Mouse (Mus musculus): ENCODE data around the gene Fam167b.

Gene Fam167b

DNA sequence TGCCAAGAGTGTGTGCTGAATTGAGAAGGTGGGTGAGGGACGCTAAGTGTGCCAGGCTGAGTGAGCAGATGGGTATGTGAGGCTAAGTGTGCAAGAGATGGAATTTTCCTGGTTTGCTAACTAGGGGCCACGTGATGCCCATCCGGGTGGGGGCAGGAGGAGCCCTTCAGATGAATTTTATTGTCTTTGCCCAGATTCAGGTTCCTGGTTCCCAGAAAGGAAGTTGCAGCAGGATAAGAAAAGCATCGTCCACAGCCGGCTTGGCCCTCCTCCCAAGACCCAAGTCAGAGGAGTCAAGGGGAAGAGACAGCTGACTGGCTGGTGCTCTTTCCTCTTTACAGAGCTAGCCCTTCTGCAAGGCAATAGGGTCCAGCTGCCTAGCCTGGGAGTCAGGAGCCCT, at the start of gene Fam167b:
TSS of gene Fam167b (minus strand) at position 84 of the 400 bp plus-strand sequence.
- no peak for DNase-seq (ENCODE audit: low read depth, low spot score)

DNA sequence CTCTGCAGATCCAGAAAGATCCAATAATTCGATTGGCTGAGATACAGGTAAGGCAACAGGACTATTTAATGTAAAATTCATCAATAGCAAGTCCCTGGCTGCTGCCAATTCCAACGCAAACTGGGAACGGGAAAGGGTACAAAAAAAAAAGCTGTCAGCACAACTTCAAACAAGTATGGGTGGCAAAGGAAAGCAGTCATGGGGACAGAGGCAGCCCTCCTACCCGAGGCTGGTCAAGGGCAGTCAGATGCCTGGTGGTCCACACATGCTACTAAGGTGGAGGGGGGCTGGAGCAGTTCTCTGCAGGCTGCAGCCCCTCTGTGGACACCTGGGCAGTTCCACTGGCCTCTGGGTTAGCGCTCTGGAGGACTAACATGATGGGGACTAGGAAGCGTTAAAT, 47.7 kb upstream of the Fam167b start:
- no peak for DNase-seq (ENCODE audit: low read depth, low spot score)

- no peak for DNase-seq (ENCODE audit: low read depth, low spot score)
Observed at GRCm38 (mm10) chr4:129625496-129625895, 47.1 kb upstream of the Fam167b start.

DNA sequence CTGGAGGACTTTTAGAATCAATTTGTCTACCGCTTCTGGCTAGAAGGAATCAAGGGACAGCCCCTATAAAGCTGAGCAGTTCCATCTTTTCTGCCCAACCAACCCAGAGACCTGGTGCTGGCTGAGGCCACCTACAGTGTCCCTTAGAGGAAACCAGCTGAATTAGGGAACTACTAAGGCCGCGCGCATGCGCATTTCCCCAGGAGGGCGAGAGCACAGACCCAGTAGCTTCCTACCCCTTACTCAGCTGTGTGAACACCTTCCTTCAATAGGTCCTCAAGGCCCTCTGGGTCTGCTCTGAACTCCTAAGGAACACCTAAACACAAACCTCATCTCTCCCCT, 46.7 kb upstream of the Fam167b start:
- DNase-seq (ENCODE audit: low read depth, low spot score): no peak

DNA sequence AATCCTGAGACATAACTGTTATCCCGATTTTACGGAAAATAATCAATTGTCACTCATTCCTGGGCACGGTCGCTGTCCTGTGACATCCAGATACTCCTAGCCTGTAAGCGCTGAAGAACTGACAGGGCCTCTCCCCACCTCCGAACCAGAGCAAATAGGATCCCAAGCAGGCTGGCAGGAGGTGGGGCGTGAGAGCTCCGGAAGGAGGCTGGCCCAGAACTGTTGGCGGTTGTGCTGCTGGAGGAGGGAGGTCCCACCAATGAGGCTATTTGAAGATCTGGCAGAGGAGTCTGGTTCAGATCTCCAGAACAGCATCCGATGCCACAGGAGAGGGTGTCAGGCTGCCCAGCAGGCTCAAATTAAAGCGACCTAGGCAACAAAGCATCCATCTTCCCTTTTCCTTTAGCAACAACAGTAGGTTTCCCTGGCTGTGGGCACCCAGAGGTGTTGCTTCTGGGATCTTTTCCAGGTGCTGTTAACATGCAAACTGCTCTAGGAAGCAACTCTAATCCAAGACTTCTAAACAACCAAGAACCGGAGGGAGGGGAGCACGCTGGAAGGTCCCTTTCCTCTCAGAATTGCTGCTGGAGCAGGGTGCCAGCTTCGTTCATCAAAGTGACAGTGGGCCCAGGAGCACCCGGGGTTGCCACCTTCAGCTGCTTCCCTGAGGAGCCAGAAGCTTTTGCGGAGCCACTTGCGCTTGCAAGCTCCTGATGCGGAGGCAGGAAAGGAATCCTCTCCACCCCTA, 46.1 kb upstream of the Fam167b start:
- peak; percentile 65 for DNase-seq (ENCODE audit: low read depth, low spot score)

- no peak for DNase-seq (ENCODE audit: low read depth, low spot score)
Observed at GRCm38 (mm10) chr4:129623681-129624091, 45.3 kb upstream of the Fam167b start, which contains the start of gene Ccdc28b. Ccdc28b (minus strand) TSS chr4:129623947.

DNA sequence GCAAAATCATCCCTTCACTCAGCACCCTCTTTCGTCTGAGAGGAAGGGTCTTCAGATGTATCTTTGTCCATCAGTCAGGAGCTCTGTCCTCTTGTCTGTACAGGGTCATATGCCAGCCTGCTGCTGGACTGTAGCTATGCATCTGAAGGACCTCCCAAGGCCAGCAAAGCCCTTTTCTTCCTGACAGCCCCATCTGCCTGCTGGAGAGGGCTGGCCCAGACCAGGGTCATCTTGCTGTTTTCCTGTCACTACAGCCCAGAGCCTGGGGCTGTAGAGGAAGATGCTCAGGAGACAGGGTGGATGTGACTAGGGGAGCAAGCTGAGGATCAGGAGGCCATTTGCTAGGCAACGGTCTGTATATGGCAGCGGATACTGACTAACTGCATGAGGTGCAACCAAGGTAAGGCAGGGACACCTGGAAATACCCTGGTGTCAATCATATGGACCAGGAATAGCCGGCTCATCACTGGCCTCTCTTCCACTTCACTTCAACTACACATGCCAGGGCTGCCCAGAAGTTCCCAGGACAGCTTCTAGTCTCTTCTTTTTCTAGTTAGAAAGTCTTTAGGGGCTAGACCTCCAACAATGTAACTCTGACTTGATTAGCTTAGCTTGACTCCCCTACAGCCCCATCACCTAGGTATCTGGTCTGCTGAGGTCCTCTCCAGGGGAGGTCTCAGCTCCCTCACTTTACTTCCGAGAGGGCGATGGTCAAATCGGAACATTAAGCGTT, 44.6 kb upstream of the Fam167b start:
- DNase-seq (ENCODE audit: low read depth, low spot score): no peak

DNA sequence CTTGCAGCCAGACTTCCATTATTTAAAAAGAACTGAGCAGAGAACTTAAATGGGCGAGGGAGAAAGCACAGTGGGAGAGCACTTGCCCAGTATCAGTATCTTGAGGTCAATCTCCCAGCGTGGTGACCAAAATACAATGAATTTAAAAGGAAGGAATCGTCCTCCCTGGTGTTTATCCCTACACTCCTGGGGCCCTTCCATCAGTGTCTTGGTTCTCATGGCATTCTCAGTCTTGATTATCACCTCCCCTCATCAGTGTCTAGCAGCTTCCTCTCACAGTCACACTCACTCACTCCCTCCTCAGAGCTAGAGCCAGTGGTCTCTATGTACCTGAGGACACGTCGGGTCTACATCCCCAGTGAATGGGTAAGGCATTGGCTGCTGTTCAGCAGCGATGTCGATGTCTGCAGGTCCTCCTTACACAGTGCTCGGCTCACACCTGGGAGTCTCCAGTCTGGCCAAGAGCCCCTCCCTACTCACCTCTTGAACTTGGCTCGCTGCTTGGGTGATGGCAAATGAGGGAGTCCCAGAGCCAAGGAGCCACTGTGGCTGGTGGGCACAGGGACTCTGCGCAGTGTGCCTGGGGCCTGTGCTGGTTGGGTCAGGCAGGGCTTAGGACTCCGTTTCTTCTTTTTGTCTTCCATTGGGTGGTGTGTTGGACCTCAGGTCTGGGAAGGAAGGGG, 43.9 kb upstream of the Fam167b start:
- DNase-seq (ENCODE audit: low read depth, low spot score): no peak

DNA sequence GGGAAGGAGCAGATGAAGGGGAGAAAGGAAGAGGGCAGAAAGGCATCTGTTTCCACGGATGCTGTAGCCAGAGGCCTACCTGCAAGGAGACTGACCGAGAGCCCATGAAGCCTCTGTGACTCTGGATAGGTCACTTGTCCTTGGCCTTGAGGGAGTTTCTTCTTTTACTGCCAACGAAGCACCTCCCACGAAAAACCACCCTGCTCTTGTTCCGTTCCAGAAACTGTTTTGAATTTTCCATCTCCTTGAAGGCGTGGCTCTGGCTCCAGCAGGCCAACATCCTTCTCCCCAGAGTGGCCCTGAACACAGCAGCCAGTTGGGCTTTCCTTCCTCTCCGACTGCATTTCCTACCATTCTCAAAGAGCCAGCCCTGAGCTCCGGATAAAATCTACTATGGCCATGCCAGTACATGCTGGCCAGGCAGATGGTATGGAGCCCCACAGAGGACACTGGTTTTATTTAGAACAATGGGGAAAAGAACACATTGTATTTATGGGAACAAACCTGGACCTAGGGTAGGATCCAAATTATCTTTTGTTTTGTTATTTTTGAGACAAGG, 43.0 kb upstream of the Fam167b start:
- DNase-seq (ENCODE audit: low read depth, low spot score): no peak

DNA sequence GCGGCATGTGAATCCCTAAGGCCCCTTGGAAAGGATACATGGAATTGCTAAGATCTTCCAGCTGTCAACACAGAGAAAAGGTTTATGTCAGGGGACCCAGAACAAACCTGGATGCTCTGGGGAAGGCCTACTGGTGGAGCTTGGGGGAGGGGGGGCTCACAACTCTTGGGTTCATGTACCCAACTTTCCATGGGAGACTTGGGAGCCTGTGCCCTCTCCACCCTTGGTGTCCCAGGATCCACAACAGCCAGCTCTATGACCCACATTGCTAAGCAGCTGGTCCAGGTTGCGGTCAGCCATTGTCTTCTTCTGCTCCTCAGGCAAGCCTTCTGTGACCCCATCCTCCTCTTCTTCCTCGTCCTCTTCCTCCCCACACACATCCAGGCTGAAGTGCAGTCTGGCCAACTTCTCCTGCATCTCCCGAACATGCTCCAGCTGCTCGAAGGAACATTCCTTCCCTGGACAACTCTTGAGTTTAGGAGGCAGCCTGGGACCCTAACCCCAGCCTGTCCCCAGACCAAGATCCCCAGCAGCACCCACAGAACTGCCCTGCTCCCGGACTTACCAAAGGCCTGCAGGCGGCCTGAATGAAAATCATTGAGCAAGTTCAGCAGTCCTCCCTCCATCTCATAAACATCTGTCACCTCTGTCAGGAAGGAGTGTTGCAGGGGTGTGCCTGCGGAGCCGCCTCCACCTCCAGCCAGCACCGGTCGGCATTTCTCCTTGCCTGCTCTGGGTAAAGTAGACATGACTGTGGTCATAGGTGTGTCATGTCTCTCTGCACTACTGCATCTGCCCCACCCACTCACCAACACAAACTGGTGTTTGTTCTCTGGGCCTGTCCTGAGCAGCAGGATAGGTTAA, 42.3 kb upstream of the Fam167b start:
- no peak for DNase-seq (ENCODE audit: low read depth, low spot score)

DNA sequence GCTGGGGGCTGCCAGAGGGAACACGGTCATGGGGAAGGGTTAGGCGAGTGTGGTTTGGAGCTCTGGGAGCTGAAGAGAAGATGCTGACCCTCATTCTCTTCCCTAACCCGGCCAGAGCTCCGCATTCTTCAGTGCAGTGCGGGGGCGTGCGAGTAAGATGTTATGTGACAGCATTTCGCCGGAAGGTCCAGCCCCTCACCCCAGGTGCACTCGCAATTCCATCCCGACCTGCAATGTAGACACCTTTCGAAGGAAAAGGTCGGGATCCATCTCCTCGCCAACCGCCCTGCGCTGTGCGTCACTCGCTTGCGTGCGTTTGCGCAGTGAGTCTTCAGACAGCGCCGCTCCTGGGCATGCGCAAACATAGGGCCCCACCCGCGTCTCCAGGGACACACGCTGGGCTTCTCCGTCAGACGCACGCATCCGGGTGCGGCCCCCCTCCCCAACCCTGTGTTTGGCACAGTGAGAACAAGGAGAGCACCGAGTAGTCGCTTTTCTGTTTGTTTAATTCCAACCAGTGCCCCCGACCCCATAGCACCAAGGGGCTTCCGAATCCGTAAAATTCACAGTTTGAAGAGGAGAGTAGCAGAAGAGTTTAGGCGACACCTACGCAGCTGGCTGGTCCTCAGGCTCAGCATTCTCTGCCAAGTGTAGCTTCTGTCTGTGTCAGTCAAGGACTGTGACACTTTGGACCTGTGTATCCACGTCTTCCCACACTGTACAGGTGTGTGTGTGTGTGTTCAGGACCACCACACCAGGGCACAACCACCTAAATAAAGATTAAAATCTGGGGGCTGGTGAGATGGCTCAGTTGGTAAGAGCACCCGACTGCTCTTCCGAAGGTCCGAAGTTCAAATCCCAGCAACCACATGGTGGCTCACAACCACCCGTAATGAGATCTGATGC, 40.7 kb upstream of the Fam167b start, which contains the start of gene Iqcc:
TSS of gene Iqcc (minus strand) at position 314 of the 906 bp plus-strand sequence.
- DNase-seq (ENCODE audit: low read depth, low spot score): peak; percentile 88

DNA sequence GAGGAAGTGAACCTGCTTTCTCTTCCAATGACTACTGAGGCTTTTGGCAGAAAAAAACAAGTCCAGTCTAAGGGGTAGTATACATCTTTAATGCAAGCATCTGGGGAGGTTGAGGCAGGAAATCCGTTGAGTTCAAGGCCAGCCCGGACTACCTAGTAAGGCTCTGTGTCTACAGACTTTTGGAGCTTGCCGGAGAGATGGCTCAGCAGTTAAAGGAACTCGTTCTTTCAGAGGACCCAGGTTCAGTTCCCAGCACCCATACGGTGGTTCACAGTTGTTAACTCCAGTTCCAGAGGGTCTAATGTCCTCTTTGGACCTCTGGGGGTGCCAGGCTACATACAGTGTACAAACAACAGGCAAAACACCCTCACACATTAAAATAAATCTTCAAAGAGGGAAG, 39.7 kb upstream of the Fam167b start:
- DNase-seq (ENCODE audit: low read depth, low spot score): no peak

DNA sequence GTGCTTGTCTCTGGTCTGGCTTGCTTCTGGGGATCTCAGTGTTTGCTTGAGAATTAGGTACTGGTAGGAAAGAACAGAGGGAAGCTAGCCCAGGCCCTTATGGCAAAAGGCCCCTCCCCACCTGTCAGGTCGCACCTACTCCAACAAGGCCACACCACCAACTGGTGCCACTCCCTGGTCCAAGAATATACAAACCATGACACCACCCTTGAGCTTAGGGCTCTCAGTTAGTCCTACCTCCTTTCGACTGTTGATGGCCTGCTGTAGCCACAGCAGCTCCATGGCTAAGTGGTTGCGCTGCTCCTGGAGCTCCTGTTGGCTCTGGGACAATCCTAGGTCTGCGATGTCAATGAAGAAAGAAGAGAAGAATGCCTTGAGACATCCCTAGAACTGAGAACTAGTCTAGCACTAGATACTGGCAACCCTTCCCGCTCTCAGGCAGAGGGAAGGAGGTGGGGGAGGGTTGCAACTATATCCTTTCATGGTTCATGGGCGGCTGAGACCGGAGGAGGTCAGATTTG, 38.8 kb upstream of the Fam167b start:
- DNase-seq (ENCODE audit: low read depth, low spot score): no peak

DNA sequence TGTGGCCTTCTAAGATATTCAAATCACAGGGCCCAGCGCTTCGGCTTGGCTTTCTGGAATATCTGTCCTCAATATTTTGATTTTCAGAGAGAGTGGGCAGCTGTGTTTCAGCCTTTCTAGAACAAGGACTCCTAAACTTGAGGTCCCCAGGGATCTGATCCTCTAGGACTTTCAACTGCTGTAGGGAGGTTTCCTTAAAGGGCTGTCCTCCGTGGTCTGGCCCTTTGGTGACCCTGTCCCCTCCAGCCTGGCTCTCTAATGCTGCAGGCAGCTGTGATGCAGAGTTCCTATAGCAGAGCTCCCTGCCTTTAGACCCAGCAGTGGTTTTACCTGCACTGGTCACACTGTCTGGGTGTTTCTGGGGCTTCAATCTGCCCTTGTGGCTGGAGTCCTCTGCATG, 38.3 kb upstream of the Fam167b start:
- DNase-seq (ENCODE audit: low read depth, low spot score): no peak

GRCm38 (mm10) chr4:129615801-129616290, 37.5 kb upstream of the Fam167b start:
- no peak for DNase-seq (ENCODE audit: low read depth, low spot score)

DNA sequence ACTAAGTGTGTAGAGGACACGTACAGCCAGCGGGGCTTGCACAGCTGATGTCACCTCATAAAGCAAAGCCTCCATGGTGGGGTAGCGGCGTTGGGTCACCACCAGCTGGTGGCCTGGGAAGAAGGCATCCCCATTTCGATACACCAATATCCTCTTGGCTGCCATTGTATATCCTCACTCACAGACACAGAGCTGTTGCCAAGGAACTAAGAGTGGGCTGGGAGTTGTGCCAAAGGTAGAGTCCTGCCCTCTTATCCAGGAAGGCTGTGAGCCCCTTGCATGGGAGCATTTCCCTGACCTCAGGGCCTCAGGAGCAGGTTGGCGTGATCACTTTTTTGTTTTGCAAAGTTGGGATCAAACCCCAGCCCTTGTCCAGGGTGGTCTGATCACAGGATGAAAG, 35.7 kb upstream of the Fam167b start, which contains the start of gene Dcdc2b:
TSS of gene Dcdc2b (minus strand) at position 165 of the 400 bp plus-strand sequence.
- no peak for DNase-seq (ENCODE audit: low read depth, low spot score)

DNA sequence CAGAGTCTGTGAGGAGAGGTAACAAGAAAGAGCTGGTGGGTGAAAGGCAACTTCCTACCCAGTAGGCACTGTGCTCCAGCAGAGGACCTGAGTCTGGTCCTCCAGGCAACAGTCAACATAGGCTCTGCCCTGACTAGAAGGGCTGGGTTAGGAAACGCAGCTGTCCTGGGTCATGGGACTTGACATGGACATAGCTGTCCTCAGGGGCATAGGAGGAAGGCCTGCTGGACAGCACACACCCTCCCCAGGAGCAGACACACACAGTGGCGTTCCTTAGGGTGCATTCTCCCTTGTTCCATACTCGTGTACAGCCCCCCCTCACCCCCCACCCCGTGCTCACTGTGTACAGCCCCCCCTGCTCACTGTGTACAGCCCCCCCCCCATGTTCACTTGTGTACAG, 32.1 kb upstream of the Fam167b start:
- DNase-seq (ENCODE audit: low read depth, low spot score): no peak

DNA sequence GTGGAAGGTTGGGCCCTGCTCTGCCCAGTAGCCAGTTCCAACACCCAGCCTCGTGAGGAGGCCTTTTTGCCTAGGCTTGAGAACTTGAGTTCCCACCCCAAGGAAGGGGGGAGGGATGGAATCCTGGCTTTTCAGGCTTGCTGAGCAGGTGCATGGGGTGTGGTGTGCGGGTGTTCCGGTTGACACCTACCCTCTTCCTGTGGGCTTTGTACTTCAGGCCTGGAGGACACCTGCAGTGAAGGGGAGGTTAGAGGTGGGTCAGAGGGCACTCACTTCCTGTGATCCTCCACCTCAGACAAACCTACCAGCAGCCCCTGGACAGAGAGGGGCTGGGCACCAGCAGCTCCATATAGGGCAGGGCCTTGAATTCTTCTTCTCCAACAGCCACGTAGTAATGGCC, 31.7 kb upstream of the Fam167b start:
- no peak for DNase-seq (ENCODE audit: low read depth, low spot score)

- DNase-seq (ENCODE audit: low read depth, low spot score): no peak
Observed at GRCm38 (mm10) chr4:129609139-129609631, 30.8 kb upstream of the Fam167b start.

All from retina, postnatal 7 days (tissue).